9 mouse cellular contexts compared by ENCODE assay signal in the genomic region with DNA sequence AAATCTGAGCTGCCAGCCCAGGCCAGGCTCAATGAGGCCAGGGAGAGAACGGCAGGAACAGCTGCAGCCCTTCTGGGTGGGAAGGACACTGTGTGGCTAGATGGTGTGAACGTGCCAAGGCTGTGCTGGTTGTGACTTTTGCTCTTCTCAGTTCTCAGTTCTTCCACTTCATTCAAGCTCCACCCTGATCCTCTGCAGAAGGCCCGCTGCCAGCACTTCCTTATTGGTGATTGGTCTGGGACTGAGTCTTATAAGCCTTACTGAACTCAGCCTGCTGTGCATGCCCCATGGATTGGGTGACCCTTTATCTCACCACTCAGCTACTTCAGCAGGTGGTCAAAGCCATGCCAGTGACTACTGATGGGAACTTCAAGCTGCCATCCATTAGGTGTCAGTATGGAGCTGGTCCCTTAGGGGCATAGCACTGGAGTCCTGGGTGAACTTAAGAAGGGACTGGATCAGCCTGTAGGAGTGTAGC. TPM values are rescaled to one million over a fixed set of nuclear protein-coding genes. Genes with fewer than 3 reads are reported as not detected.
DNase-seq lines count a peak whose midpoint lies in the region; TF ChIP-seq lines count a peak whose summit lies in the region.
"Had no signal": no experiment of that assay in that cellular context is flagged by ENCODE, and none has a peak within 500 bp of the region (broad histone marks: within the 10 kb centered on the region; RNA-seq: fewer than 3 reads in every experiment).

No protein-coding gene starts in this region.

- peak; percentile 26 for TF ChIP-seq CTCF in left cerebral cortex, adult 2 months (IDR thresholded peaks at IDR 0.05)

- intact Hi-C loops in left cerebral cortex, adult 2 months (cut with DNase I), result no loop called here
- intact Hi-C loops in left cerebral cortex, postnatal 10 days (cut with DNase I), result no loop called here
- intact Hi-C loops in gastrocnemius, postnatal 36 days (cut with DNase I), result no loop called here

- H3K27ac ChIP-seq in left cerebral cortex, adult 2 months, result no peak overlapping the region

- H3K4me3 ChIP-seq in left cerebral cortex, adult 2 months, result no peak overlapping the region

- DNase-seq in left cerebral cortex, adult 2 months (ENCODE audit: extremely low spot score in 1 of 2, low spot score in 2 of 2), result no peak
- no peak for DNase-seq in left cerebral cortex, postnatal 10 days (ENCODE audit: extremely low spot score in 1 of 2, low spot score in 2 of 2)
- DNase-seq in brain, adult 2 months (ENCODE audit: low read depth, low spot score), result peak; percentile 58
- peak; percentile 37 to 42 for DNase-seq in gastrocnemius, postnatal 36 days
- peak; percentile 24 for DNase-seq in retina, postnatal 1 day
- DNase-seq in layer of hippocampus, postnatal 25 days (ENCODE audit: extremely low spot score in 1 of 2, low spot score in 1 of 2), result no peak
- no peak for DNase-seq in frontal cortex, adult 2 months (ENCODE audit: extremely low spot score in 1 of 2, low spot score in 1 of 2)

RNA-seq across cellular contexts. Expression of a gene that starts 23.6 kb away (rescaled TPM):
- 100 to 1,000 TPM in 1 of 2 experiments, 10 to 100 TPM in 1; 99.8 to 105 TPM for total RNA-seq in left cerebral cortex, adult 2 months (2021)
- total RNA-seq in left cerebral cortex, postnatal 10 days (2021), result 10 to 100 TPM; 63.9 to 64.2 TPM
- 10 to 100 TPM; 13.2 to 14.3 TPM for total RNA-seq in gastrocnemius, postnatal 36 days (2021)
- total RNA-seq in layer of hippocampus, postnatal 25 days (2021), result 100 to 1,000 TPM; 145 to 149 TPM
- 29.2 and 35.8 TPM in 2 replicates for polyA plus RNA-seq in frontal cortex, adult 2 months (2012; rRNA removed)
- total RNA-seq: liver, adult 2 months had no signal
- polyA plus RNA-seq: liver, adult 2 months; spleen, adult 2 months had no signal

RNA-seq across cellular contexts. Expression of a gene that starts 43.0 kb away (rescaled TPM):
- 10 to 100 TPM; 15.5 to 17.6 TPM for total RNA-seq in left cerebral cortex, adult 2 months (2021)
- 10 to 100 TPM; 33.2 to 34.7 TPM for total RNA-seq in left cerebral cortex, postnatal 10 days (2021)
- total RNA-seq in gastrocnemius, postnatal 36 days (2021), result 100 to 1,000 TPM in 1 of 2 experiments, 10 to 100 TPM in 1; 70.0 to 118 TPM
- total RNA-seq in layer of hippocampus, postnatal 25 days (2021), result 10 to 100 TPM; 16.7 to 17.4 TPM
- polyA plus RNA-seq in frontal cortex, adult 2 months (2012; rRNA removed), result 28.2 and 30.2 TPM in 2 replicates

Comparison
In these comparisons a context has a peak if more than half of its experiments do, and no peak if none do; other contexts are left out.
1. DNase-seq: peak in brain, adult 2 months (single experiment), gastrocnemius, postnatal 36 days (2 of 2) and retina, postnatal 1 day (single experiment); none in left cerebral cortex, adult 2 months (0 of 2), left cerebral cortex, postnatal 10 days (0 of 2), layer of hippocampus, postnatal 25 days (0 of 2) and frontal cortex, adult 2 months (0 of 2).
2. RNA of a gene that starts 23.6 kb away (total RNA-seq): 145 to 149 TPM in layer of hippocampus, postnatal 25 days, 99.8 to 105 TPM in left cerebral cortex, adult 2 months and 63.9 to 64.2 TPM in left cerebral cortex, postnatal 10 days; 13.2 to 14.3 TPM in gastrocnemius, postnatal 36 days; every median in the first group is over 4 times any median in the second.